Mouse (Mus musculus) MN1 (cell line): Measurements from ENCODE around the gene Met.

Experiments
- DNase-seq: peaks from one replicate; pipeline ENCODE4 v3.0.0-alpha.2; 2016; ENCODE audit warnings: low spot score

The Met gene

DNA sequence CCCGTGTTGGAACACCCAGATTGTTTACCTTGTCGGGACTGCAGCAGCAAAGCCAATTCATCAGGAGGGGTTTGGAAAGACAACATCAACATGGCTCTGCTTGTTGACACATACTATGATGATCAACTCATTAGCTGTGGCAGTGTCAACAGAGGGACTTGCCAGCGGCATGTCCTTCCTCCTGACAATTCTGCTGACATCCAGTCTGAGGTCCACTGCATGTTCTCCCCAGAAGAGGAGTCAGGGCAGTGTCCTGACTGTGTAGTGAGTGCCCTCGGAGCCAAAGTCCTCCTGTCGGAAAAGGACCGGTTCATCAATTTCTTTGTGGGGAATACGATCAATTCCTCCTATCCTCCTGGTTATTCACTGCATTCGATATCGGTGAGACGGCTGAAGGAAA is 27.9 kb downstream of the Met start:
- DNase-seq: no peak

DNA sequence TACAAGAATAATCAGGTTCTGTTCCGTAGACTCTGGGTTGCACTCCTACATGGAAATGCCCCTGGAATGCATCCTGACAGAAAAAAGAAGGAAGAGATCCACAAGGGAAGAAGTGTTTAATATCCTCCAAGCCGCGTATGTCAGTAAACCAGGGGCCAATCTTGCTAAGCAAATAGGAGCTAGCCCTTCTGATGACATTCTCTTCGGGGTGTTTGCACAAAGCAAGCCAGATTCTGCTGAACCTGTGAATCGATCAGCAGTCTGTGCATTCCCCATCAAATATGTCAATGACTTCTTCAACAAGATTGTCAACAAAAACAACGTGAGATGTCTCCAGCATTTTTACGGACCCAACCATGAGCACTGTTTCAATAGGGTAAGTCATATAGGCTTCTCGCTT is 28.5 kb downstream of the Met start:
- no peak for DNase-seq

DNA sequence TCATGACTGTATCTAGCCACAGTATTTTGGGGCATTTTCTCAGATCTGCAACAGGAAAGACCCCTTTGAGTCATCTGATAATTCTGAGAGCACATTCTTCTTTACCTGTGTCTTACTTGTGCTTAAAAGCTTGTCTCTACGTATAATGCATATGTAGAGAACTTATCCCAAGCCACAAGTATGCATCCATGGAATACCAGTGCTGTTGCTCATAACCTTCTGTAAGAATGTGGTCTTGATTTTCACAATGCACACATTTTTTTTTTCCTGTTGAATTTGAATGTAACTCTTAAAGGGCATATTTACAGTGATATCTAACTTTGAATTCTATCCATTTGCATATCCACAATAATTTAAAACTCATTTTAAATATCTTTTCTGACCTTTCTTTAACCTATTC is 31.8 kb downstream of the Met start:
- no peak for DNase-seq

DNA sequence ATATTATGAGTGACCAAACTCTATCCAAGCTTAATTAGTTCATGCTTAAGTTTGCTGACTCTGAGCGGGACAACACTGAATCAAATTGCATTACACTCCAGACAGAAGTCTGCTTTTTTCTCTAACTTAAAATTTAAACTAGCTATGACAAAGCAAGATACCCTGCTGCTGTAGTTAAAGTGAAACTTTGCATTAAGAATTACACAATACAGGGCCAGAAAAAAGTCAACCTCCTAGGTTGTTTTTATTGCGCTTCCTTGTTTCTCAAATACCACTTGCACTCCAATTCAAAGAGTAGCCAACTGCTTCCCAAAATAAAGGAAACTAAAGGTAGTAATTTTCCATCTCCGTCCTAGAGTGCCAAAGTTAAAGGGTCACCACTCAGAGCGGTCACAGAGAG is 33.8 kb downstream of the Met start:
- DNase-seq: no peak

DNA sequence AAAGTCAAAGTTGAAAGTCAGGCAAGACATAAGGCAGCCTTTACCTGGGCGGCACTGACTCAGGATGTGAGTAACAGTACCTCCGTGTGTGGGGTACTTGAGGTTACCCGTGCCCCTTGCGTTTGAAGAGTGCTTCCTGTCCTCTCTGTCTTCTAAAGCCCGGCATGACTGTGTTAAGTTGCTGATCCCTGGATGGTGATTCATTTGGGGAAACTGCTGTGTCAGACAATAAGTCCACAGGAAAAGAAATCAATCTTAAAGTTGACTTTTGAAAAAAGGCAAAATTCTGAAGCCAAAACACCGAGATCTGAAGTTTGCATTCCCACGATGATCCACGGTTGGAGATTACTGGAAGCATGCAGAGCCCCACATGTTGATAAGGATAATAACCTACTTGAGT is 35.2 kb downstream of the Met start:
- DNase-seq: no peak

DNA sequence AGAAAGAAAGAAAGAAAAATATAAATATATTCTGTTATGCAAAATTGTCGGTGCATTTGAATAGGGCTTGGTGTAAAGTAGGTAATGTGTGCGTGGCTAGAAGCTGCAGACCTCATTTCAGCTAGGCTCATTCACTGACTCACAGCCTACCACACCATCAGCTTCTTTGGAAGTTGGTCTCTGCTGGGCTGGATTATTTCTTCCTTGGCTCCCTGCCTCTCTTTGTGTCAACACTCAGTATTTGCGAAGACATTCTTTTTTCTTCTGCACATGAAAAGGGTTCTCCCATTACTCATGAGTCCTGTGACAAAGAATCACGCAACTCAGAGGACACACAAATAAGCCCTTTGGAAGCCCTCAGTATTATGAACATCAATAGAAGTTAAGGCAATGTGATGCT is 37.8 kb downstream of the Met start:
- DNase-seq: no peak

DNA sequence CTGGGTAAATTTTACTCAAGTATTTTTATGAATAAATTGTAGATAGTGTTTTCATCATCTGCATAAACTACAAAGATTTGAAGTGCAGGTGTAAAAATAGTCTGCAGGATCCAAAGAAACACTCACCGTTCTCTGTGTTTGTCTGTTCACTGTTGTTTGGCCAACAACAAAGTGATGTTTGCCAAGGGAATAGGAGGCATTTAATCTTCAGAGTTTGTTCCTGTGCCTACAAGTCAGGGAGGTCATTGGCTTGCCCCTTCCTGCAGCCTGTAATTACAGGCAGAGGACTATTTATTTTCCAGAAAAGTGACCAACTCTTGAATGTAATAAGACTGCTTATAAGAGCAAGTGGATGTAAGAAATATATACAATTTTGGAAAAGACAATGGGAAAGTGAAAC is 38.7 kb downstream of the Met start:
- no peak for DNase-seq

DNA sequence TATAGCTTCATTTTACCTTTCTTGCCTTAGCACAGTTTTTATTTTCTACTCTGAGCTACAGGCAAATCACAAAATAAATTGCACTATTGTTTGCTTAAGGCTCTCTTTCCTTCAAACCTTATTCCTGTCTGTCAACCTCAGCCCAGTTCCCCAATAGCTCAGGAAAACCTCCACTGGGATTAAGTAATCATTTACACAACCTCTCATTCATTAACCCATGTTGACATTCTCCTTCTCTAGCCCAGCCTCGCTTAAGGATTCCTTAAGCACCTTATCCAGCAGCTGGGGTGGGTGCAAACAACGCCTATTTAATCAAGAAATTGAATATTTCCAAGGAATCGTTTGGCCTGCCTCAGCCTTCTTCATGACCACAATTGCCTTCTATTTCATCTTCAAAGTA is 40.1 kb downstream of the Met start:
- DNase-seq: no peak

DNA sequence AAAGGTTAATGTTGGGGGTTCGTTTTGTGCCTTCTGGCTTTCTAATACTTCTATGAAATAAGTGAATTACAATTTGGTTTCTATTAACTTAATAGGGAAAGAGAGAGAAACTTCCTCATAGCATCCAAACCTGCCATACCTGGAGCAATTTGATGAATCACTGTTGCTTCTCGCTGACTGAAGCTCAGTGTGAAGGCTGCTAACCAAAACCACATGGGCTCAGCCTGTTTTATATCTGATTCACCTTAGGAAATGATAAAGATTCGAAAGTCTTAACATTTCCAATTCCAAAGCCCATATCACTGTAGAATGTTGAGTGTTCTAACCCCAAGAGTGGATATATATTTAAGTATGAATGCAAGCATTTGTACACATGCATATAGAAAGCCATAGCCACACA is 41.9 kb downstream of the Met start:
- no peak for DNase-seq

DNA sequence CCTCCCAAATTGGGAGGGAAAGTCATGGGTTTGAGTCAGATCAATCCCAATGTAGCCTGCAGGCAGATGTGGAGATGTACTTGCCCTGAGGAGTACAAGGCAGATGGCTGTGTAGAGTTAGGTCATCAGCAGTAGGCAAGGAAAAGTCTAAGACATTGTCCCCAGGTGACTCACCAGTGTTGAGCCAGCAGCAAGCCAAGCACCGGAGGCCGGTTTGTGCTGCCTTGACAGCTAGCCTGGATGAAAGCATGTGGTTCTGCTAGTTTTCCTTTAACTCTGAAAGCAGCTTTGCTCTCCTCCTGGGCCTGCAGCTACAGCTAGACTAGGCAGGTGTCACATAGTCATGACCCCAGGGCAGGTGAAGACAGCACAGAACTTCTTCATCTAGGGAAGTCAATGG is 43.2 kb downstream of the Met start:
- no peak for DNase-seq

DNA sequence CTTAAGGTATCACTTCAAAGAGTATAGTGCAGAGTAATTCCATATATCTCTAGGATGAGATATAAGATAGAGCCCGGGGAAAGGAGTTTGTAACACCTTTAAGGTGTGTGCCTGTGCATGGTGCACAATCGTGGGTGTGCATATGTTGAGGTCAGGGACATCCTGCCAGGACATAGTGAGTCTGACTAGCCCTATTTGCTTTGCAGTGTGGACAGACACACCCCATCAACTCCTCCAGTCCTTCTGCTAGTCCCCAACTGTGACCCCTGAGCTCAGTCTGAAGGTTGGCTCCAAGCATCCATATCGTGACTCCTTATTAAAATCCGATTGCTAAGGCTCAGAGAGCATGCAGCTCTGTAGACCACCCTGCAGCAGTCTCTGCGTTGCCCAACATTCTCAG is 44.6 kb downstream of the Met start:
- DNase-seq: no peak

DNA sequence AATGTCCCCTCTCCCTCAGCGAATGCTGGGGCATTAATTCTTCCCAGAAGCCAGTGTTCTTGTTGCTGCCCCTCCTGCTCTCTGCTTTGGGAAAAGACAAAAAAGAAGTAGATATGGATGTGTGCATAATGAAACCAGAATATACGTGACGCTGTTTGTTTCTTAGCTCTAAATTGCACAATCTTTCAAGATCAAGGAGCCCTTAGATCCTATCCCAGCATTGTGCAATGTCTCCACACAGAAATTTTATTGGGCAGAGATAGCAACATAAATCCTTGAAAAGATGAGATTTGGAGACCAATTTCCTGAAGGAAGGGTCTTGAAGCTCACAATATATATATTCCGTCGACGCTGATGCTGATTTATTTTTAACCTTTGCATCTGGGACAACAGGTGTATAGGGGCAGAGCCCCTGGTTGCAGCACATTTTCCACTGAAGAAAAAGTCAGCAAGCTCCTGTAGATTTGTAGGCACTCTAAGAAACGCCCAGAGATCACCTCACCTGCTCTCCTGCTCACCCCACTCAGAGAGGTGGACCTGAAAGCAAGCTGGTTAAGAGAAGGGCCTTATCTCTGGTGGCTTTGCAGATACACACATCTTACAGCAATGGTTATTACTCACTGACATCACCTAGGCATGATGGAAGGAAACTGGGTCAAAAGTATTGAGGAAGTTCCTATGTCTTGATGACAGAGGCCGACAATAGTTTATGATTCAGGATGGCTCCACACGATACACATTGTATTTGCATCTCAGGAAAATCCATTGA is 45.2 kb downstream of the Met start:
- no peak for DNase-seq

DNA sequence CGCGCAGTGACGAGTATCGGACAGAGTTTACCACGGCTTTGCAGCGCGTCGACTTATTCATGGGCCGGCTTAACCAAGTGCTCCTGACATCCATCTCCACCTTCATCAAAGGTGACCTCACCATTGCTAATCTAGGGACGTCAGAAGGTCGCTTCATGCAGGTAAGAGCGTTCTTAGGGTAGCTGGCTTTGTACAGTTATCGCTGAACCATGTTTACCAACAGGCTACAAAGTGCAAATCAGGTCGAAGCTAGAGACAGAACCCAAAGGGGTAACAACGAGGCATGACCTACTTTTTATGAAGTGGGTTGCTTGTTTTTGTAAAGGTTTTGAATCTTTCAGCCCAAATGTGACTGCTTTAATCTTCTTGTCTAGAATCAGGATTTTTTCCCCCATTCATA is 49.8 kb downstream of the Met start:
- DNase-seq: no peak

DNA sequence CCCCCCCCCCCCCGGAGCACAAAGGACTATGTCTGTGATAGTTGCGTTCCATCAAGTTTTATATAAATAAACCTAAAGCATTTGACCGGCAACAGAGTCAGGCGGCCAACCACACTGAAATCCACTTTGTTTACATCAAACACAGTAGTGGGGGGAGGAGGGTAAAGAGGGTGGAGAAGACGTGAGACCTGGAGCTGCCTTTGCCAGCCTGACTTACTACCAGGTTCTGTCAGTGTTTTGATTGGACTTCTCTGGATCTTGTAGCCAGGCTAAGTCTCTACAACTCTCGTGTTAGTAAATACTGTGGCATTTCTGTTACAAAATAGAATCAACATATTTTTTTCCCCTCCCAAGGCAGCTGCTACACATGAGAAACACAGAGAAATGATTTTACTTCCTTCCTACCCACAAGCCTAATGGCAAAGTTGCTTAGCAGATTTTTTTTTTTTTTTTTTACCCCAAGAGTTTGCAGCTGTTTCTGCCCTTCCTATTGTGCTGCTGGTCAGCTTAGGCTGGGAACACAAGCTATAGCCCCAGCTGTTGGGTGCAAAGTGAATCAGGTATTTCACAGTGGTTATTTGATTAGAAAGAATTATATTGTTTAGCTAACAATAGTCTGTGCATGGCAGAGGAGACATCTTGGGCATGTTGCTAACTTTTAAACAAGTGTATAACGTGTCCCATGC is 52.3 kb downstream of the Met start:
- DNase-seq: no peak

DNA sequence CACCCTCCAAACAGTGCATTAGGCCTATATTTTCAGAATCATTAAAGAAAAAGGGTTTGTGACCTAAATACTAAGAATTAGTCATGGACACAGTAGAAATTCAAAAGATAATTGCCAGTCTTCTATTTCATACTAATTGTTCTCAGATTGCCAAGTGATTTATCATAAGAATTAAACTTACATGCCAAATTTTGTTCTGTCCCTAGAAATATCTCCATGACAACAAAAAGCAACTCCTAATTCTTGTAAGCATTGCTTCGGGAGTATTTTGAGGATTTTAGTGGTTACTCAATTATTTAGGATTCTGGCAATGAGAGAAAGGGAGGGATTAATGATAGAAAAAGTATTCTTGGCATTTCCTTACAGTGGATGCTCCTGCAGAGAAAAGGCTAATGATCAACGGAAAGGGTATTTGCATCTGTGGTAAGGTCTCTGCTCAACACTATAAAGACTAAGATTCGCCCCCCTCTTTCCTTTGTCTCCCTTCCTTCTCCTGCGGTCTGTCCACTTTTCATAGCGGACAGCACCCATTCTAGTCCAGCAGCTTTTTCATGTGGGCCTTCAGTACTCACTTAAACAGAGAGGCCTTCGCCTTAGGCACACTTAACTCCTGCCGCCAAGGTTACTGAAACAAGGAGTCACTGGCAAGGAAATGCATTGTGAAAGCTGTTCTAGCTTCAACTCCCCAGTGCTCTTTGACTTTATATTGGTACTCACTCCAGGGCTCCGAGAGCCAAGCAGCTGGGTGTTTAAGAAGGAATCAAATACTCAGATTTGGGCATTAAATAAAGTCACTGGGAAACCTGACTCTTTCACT is 58.5 kb downstream of the Met start:
- DNase-seq: no peak

DNA sequence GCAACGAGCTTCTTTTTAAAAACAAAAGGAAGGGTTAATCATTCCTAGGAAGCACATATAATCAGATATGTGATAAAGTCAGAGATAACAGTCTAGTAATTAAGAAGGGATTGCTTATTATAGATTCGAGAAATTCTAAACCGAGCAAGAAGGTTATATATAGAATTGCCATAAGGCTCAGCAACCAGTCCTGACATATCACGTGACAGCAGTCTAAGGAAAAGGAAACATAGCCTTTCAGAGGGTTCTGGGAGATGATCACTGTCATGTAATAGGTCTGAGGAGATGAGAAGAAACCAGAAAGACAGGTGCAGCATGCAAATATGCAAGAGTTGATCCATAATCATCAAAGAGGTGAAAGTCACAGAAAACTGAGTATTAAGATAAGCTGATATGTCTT is 59.3 kb downstream of the Met start:
- no peak for DNase-seq

DNA sequence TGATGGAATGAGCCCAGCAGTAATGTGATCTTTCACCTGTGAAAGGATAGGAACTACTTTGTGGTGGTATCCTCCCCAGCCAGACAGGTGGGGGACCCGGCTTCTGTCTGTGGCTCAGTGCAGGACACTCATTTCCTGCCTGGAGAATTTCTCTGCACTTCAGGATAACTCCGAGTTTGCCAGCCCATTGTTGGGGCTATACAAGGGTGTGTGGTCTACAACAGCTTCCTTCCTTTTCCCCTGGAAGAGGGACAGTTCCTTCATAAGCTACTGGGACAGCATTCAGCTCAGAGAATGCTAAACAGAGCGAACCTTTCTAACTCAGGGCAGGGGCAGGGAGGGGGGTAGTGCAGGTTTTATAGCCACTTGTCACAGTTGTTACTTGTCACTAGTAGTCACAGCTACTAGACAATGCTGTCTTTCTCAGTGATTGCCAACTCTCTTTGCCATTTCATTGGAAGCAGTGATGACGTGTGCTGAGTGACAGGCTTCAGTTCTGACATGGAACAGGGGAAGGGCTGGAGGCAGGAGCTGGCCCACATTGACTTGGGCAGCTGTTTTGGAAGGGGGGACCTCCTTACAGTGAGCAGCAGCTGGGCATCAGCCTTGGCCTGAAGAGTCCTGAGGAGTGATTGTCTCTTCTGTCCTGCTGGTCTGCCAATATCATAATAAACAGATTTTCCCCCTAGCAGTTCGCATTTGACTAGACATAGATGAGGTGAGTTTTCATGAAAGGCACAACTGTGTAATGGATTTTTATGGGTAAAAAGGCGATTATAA is 66.1 kb downstream of the Met start:
- DNase-seq: no peak

DNA sequence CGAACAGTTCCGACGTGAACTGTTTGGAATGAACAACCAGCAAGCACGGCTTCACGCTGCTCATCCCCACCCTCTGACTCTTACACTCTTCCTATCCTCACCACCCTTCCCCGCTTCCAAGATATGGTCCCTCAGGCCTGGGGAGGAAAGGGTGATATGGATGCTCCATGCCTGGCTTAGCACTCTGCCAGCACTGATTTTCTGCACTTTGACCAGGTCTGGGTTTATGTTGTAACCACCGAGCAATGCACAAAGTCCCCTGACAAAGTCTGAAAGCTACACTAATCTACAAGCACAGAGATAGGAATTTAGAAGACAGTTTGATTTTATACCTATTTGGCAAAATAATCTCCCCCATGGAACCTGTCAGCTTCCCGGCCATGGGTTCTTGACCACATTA is 78.0 kb downstream of the Met start:
- DNase-seq: no peak

DNA sequence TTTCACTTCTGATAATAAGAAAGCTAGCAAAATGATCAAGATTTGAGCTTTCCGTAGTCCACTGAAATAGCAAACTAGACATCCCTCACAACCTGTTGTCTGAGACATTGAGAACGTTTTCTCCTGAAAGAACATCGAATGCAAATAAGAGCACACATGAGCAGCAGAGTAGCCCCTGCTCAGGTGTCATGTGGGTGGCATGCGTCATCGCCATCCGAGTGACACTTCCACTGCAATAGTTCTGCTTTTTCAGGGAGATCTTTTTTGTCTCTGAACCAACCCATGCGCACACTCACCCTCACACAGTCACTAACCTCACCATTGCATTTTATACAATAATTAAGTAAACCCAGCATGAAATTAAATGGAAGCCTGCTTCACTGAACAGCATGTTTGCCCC is 78.8 kb downstream of the Met start:
- DNase-seq: no peak

DNA sequence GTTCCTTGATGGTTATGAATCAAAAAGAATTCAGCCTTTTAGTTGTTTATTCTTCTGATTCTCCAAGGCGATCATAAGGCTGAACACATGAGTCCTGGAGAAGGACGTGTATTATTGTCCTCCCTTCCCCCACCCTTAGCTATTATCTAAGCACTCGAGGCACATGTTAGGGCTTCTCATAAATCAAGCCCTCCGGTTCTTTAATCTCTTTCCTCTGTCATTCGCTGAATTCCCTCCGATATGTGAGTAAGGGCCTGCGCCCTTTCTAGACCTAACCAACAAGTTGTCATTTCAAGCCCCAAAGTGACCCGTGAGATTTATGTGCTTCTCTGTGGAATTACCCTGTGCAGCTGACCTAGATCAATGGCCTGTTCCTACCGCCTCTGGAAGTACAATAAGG is 81.9 kb downstream of the Met start:
- DNase-seq: no peak

DNA sequence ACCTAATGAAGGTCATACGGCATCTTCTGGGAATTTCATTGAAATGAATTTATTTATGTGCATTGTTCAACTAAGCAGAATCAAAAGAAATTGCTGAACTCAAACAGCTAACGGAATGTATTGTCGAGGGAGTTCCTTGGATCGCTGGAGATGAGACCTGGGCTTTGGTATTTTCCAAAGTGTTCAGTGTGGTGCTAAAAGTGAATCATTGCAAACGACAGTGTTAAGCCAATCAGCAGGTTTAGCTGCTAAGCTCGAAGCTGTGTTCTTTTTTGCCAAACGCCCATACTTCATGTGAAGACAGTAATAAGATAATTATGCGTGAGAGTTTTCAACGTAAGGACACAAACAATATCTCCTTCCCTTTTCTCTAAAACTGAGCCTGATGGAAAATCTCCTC is 82.7 kb downstream of the Met start:
- DNase-seq: no peak

DNA sequence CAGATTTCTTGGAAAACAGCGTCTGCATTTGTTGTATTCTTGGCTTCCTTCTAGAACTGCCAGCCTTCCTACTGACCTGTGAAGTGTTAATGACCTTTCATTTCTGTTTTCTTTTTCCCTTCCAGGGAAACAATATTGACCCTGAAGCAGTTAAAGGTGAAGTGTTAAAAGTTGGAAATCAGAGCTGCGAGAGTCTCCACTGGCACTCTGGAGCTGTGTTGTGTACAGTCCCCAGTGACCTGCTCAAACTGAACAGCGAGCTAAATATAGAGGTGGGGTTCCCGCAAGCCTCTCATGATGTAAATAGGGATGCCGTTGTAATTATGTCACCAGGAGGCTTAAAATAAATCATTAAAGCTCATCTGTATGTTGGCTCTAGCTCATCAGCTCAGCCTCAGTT is 83.2 kb downstream of the Met start:
- no peak for DNase-seq
